Mouse (Mus musculus): ENCODE data around the gene Atp2b4. TPM values are rescaled to one million over a fixed set of nuclear protein-coding genes. Genes with fewer than 3 reads are reported as not detected.
A peak's percentile ranks its signal among the peaks of the same experiment; 100 is the strongest.

Gene Atp2b4
- polyA plus RNA-seq, 1 experiment: 37.2 TPM

DNA sequence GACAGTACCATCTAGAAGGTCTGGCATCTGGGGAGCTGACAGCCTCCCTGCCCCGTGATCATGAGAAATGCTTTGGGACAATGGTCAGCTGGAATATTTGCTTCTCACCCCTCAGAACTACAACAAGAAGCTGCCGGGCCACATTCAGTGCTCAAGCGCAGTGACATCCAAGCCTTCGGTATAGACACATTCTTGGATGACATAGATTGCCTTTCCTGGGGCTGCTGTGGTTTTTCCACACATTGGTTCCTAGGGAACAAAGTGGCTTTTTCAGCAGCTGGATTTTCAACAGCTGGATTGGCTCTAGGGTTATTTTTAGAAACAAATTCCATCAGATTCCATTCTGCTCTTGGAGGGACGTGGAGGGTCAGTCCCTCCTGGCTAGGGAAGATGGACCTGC lies 39.6 kb downstream of the Atp2b4 start:
- Histone ChIP-seq H3K4me3 (ENCODE audit: insufficient read depth, low read length) (no peak overlapping the region), H3K4me1 (ENCODE audit: control insufficient read depth, insufficient read depth, low read length) (no peaks in the 10 kb centered on the region; the same call in 1 of the 2 replicates), H3K27ac (ENCODE audit: insufficient read depth, low read length) (no peak overlapping the region)
- no peak for TF ChIP-seq POLR2A (IDR thresholded peaks at IDR 0.05; ENCODE audit: low read depth, low read length)

DNA sequence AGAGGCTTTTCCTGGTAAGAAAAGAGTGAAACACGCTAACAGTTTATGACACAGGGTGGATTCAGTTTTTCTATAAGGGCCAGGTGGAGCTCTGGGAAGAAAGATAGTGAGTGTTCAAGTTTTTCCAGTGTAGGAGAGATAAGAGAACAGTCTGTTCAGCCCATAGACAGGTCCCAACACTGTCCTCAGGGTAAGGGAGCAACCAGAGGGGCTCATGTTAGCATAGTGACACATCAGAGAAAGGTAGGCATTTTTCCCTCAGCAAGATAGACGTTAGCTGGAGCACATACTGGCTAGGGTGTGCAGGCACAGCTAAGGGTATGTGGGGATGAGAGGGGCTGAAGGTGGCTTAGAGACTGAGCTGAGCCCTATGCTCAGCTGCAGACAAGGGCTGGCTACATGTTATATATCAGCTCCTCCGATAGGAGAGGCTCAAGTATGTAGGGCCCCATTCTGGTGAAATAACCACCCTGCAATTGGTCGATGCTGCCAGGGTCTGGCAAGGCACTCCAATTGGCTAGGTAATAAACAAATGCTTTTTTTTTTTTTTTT lies 46.4 kb downstream of the Atp2b4 start:
- no peak overlapping the region for H3K4me3 ChIP-seq (ENCODE audit: insufficient read depth, low read length)
- TF ChIP-seq CTCF (IDR thresholded peaks at IDR 0.05; ENCODE audit: borderline replicate concordance, insufficient read depth, low read length) (no peak), POLR2A (IDR thresholded peaks at IDR 0.05; ENCODE audit: low read depth, low read length) (no peak)
- H3K4me1 ChIP-seq (ENCODE audit: control insufficient read depth, insufficient read depth, low read length): peaks cover 5% of the 10 kb centered on the region
- H3K27ac ChIP-seq (ENCODE audit: insufficient read depth, low read length): no peak overlapping the region

DNA sequence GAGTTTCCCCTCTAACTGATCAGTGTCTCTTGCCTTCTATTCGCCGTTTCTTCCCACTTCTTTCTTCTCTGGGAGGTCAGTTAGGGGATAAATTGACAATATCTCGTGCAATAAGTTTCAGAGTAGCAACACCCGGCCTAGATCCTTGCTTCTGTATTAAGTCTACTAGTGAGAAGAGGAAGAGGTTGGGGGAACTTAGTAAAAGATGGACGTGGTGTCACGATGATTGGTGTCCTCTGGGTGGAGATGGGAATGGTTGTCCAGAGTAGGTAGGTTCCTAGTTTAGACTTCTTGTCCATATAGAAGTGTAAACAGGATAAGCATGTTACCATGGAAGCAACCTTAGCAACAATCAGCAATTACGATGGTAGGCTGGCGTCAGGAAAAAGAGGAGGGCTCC lies 47.5 kb downstream of the Atp2b4 start:
- TF ChIP-seq CTCF (IDR thresholded peaks at IDR 0.05; ENCODE audit: borderline replicate concordance, insufficient read depth, low read length) (no peak), POLR2A (IDR thresholded peaks at IDR 0.05; ENCODE audit: low read depth, low read length) (no peak)
- Histone ChIP-seq H3K4me1 (ENCODE audit: control insufficient read depth, insufficient read depth, low read length) (peaks cover 5% of the 10 kb centered on the region), H3K4me3 (ENCODE audit: insufficient read depth, low read length) (no peak overlapping the region), H3K27ac (ENCODE audit: insufficient read depth, low read length) (no peak overlapping the region)

DNA sequence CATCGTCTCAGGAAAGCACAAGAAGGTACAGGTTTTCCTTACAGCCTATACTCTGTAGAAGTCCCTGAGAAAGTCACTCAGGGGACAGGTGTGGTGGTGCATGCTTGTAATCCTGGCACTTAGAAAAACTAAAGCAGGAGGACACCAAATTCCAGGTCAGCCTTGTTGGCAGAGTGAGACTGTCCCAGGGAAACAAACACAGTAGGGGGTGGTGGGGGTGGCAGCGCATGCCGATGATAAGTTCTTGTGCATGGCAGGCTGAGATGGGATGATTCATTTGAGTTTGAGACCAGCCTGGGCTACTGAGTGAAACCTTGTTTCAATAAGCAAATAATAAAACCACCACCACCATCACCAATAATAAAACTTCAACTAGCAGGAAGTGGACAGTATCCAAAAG lies 49.2 kb downstream of the Atp2b4 start:
- no peak overlapping the region for H3K4me3 ChIP-seq (ENCODE audit: insufficient read depth, low read length)
- no peak overlapping the region for H3K27ac ChIP-seq (ENCODE audit: insufficient read depth, low read length)
- TF ChIP-seq CTCF (IDR thresholded peaks at IDR 0.05; ENCODE audit: borderline replicate concordance, insufficient read depth, low read length): no peak
- TF ChIP-seq POLR2A (IDR thresholded peaks at IDR 0.05; ENCODE audit: low read depth, low read length): no peak
- H3K4me1 ChIP-seq (ENCODE audit: control insufficient read depth, insufficient read depth, low read length): peaks cover 5% of the 10 kb centered on the region

DNA sequence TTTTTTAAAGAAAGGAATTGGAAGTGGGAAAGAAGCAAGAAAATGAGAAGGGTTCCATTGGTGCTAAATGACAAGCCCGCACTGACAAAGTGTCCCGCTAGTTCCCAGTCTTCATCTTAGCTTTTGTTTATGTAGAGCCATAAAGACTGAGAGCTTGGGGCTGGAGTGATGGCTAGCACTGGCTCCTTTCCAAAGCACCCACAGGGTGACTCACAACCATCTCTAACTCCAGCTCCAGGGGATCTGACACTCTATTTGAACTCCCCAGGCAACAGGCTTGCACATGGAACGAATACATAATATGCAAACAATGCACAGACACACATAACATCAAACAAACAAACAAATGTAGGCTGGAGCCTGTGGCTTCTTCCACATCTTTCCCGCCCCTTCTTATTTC lies 50.9 kb downstream of the Atp2b4 start:
- Histone ChIP-seq H3K27ac (ENCODE audit: insufficient read depth, low read length) (no peak overlapping the region), H3K4me3 (ENCODE audit: insufficient read depth, low read length) (no peak overlapping the region), H3K4me1 (ENCODE audit: control insufficient read depth, insufficient read depth, low read length) (peaks cover 16% of the 10 kb centered on the region)
- TF ChIP-seq CTCF (IDR thresholded peaks at IDR 0.05; ENCODE audit: borderline replicate concordance, insufficient read depth, low read length): no peak
- no peak for TF ChIP-seq POLR2A (IDR thresholded peaks at IDR 0.05; ENCODE audit: low read depth, low read length)

DNA sequence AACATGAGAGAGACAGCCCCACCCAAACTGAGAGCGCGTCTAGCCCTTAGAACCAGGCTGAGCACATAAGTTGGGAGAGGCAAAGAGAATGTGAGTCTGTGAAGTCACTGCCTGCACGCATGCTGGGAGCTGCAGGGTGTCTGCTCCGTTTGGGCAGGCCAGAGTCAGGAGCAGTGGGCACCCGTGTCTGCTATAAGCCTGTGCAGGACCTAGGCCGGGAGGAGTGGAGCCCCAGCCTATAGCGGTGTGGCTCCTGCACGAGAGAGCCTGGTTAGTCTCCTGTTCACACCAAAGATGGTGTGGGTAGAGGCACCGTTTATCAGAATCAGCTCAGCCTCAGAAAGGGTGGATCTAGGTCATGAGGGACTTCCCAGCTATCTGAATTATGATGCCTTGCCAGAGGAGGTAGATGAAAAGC lies 55.8 kb downstream of the Atp2b4 start:
- Histone ChIP-seq H3K4me1 (ENCODE audit: control insufficient read depth, insufficient read depth, low read length) (peaks cover 19% of the 10 kb centered on the region), H3K4me3 (ENCODE audit: insufficient read depth, low read length) (no peak overlapping the region), H3K27ac (ENCODE audit: insufficient read depth, low read length) (peak overlapping the region; percentile 66)
- TF ChIP-seq CTCF (IDR thresholded peaks at IDR 0.05; ENCODE audit: borderline replicate concordance, insufficient read depth, low read length): no peak
- TF ChIP-seq POLR2A (IDR thresholded peaks at IDR 0.05; ENCODE audit: low read depth, low read length): peak; percentile 31; the same call in 1 of the 2 replicates

DNA sequence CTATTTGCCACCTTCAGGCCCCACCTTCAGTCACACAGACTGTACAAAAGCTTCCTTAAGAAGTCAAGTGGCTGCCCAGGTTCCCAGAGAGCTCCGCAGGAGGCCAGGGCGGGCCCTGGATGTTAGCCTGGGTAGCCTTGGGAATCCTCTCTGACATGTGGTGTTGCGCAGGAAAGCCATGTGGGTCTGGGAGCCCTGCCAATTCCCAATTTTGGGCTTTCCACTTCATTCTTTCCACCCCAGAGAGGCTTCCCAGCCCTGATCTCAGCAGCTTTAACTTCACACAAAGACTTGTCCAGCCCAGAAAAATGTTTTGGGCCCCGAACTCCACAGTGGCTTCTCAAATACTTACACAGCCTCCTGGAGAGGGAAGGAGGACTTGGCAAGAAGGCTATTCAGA lies 56.2 kb downstream of the Atp2b4 start:
- H3K4me3 ChIP-seq (ENCODE audit: insufficient read depth, low read length): no peak overlapping the region
- no peak for TF ChIP-seq POLR2A (IDR thresholded peaks at IDR 0.05; ENCODE audit: low read depth, low read length)
- TF ChIP-seq CTCF (IDR thresholded peaks at IDR 0.05; ENCODE audit: borderline replicate concordance, insufficient read depth, low read length): no peak
- peaks cover 16% of the 10 kb centered on the region for H3K4me1 ChIP-seq (ENCODE audit: control insufficient read depth, insufficient read depth, low read length)
- peak overlapping the region; percentile 66 for H3K27ac ChIP-seq (ENCODE audit: insufficient read depth, low read length)

DNA sequence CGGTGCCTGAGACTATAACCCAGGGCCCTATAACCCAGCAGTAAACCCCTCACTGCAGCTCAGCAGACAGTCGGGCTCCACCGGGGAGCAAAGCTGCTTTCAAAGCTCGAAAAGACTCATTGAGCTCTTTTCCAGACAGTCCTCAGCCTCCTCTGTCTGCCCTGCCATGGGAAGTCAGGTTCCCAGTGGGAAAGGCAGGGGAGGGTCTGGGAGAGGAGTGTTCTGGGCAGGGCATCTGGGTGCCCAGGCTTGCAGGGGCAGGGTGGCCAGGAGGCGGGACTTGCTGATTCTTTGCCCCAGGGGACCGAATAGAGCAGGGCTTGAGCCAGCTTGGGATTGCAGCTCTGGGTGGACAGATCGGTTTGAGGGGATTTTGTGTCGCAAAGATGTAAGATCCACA lies 58.3 kb downstream of the Atp2b4 start:
- Histone ChIP-seq H3K4me1 (ENCODE audit: control insufficient read depth, insufficient read depth, low read length) (peaks cover 16% of the 10 kb centered on the region), H3K27ac (ENCODE audit: insufficient read depth, low read length) (no peak overlapping the region)
- TF ChIP-seq CTCF (IDR thresholded peaks at IDR 0.05; ENCODE audit: borderline replicate concordance, insufficient read depth, low read length) (no peak), POLR2A (IDR thresholded peaks at IDR 0.05; ENCODE audit: low read depth, low read length) (no peak)

DNA sequence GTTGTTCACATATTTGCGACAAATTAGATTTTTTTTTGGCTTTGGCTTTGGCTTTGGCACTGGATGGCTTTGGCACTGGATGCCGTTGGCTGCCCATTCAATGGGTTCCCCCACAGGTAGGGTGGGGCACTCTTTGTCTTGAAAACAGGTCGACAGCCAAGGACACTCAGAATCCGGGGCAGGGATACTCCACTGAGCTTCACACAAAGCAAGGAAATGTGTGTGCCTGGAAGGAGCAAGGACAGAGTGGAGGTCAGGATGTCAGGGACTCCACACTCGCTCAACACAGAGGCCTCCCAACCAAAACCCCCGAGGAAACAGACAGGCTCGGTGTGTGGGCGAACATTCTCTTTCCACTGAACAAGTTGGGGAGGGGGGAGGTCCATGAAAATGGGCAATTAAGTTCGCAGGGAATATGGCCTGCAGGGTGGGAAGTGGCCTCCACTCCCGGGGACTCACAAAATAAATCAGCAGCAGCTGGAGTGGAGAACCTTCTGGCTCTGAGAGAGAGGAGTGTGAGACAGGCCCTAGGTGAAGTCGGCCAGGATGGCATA lies 58.9 kb downstream of the Atp2b4 start:
- Histone ChIP-seq H3K4me1 (ENCODE audit: control insufficient read depth, insufficient read depth, low read length) (peaks cover 16% of the 10 kb centered on the region), H3K4me3 (ENCODE audit: insufficient read depth, low read length) (no peak overlapping the region), H3K27ac (ENCODE audit: insufficient read depth, low read length) (no peak overlapping the region)
- TF ChIP-seq CTCF (IDR thresholded peaks at IDR 0.05; ENCODE audit: borderline replicate concordance, insufficient read depth, low read length) (no peak), POLR2A (IDR thresholded peaks at IDR 0.05; ENCODE audit: low read depth, low read length) (no peak)

More for the DNA sequence above, 58.3 kb downstream of the Atp2b4 start:
- no peak overlapping the region for H3K4me3 ChIP-seq (ENCODE audit: insufficient read depth, low read length)

DNA sequence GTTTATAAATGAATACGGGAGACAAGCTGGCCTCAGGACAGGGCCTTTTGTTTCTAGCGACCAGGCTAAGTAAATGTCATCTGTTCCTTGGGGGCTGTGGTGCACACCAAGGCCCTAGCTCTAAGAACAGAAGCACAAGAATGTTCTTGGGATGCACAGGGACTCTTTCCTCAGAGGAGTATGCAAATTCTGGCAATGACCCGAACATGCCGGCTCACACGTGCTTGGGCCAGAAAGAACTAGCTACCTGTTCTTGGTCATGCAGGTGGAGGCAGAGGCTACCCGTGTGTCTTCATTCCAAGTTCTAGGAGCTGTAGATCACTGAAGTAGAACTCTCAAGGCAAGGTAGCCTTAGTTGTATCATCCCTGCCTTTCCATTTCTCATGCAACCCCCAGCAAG lies 59.7 kb downstream of the Atp2b4 start:
- Histone ChIP-seq H3K4me3 (ENCODE audit: insufficient read depth, low read length) (no peak overlapping the region), H3K4me1 (ENCODE audit: control insufficient read depth, insufficient read depth, low read length) (peaks cover 16% of the 10 kb centered on the region), H3K27ac (ENCODE audit: insufficient read depth, low read length) (no peak overlapping the region)
- TF ChIP-seq POLR2A (IDR thresholded peaks at IDR 0.05; ENCODE audit: low read depth, low read length) (no peak), CTCF (IDR thresholded peaks at IDR 0.05; ENCODE audit: borderline replicate concordance, insufficient read depth, low read length) (no peak)
